Mouse (Mus musculus) hindbrain, postnatal 0 days (tissue): ENCODE measurements around the gene Cyp2c23. TPM values are rescaled to one million over a fixed set of nuclear protein-coding genes. Genes with fewer than 3 reads are reported as not detected.

ENCODE experiments used
- ATAC-seq: fragments of 200-750 bp; cut with Nextera tagmentation; 2 replicates; pipeline ENCODE4 v1.8.0; 2017; ENCODE audit warnings: mild to moderate bottlenecking, moderate TSS enrichment, moderate library complexity
- DNase-seq: peaks from one replicate; pipeline ENCODE4 v3.0.0-alpha.2; 2015; ENCODE audit warnings: low spot score
- H3K27ac ChIP-seq: fragments of 300-500 bp; sonication (generic); 2 replicates; pipeline ENCODE4 v1.5.1; 2014; ENCODE audit warnings: mild to moderate bottlenecking
- H3K27me3 ChIP-seq: fragments of 300-500 bp; sonication (generic); 2 replicates; pipeline ENCODE4 v1.6.1; 2014; ENCODE audit warnings: low read length, mixed read lengths; ENCODE audit not compliant: insufficient read depth
- H3K36me3 ChIP-seq: fragments of 300-500 bp; sonication (generic); 2 replicates; pipeline ENCODE4 v1.6.1; 2014; ENCODE audit warnings: low read length, mixed read lengths; ENCODE audit not compliant: insufficient read depth
- H3K4me1 ChIP-seq: fragments of 300-500 bp; sonication (generic); 2 replicates; pipeline ENCODE4 v1.6.1; 2014; ENCODE audit warnings: antibody characterized with exemption, low read length, mixed read lengths; ENCODE audit not compliant: insufficient read depth
- H3K4me2 ChIP-seq: fragments of 300-500 bp; sonication (generic); 2 replicates; pipeline ENCODE4 v1.6.1; 2014; ENCODE audit warnings: low read depth, mild to moderate bottlenecking, low read length, moderate library complexity, mixed read lengths
- H3K4me3 ChIP-seq: fragments of 300-500 bp; sonication (generic); 2 replicates; pipeline ENCODE4 v1.5.1; 2014; ENCODE audit warnings: low read length
- H3K9ac ChIP-seq: fragments of 300-500 bp; sonication (generic); replicated peaks from 2 replicates; pipeline ENCODE4 v1.6.1; 2014; ENCODE audit warnings: mild to moderate bottlenecking, low read length, moderate library complexity, mixed read lengths
- H3K9me3 ChIP-seq: fragments of 300-500 bp; sonication (generic); 2 replicates; pipeline ENCODE4 v1.6.1; 2016; ENCODE audit warnings: low read length, mixed read lengths
- CTCF ChIP-seq: IDR thresholded peaks from 2 replicates; pipeline ENCODE4 v1.5.1; 2016; ENCODE audit warnings: antibody characterized with exemption, control low read depth, low read depth
- WGBS: fragments of 180-500 bp; shearing (Covaris S2); extraction: QIAGEN DNeasy Blood & Tissue Kit; methylation state at CpG from one replicate; pipeline ENCODE4 v1.1.7; 2014; 5-methylcytosine and 5-hydroxymethylcytosine counted together
- polyA plus RNA-seq: library from polyadenylated mRNA; unstranded; fragments of >200 nt; fragmentation: Nextera tagmentation; extraction: Ambion mirVana; gene quantifications from 2 replicates; pipeline ENCODE4 v1.2.1, GENCODE M21; 2015
- total RNA-seq: library from RNA; depleted of rRNA; stranded (reverse); fragments of >200 nt; gene quantifications from 2 replicates; pipeline ENCODE4 v1.2.3, GENCODE M21; 2014

Cyp2c23 gene
- total and polyA plus RNA-seq, 2 experiments from 2014 or later: not detected

DNA sequence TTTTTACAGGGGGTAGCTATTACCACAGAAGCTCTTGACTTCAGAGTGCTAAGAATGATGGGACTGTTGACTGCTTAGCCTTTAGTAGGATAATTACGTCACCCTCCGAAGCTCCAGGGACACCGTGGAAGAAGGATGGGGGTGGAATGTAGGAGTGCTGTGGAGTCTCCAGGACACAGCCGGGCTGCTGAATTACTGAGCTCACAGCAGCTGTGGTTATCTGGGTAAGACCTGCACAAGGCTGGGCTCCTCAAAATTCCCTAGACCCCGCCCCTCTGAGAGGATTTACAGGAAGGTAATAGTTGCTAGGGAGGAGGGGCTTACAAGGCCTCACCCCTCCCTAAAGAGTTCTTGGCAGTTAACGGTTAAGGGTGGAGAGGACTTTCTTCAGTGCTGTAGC, 52.3 kb downstream of the Cyp2c23 start:
- H3K9ac ChIP-seq: no peak overlapping the region
- WGBS: 86% methylated on average over 6 of the region's 6 CpGs
- no peaks in the 10 kb centered on the region for H3K9me3 ChIP-seq
- DNase-seq (no peak), ATAC-seq (no peak)
- no peak overlapping the region for H3K27ac ChIP-seq
- H3K27me3 ChIP-seq: no peaks in the 10 kb centered on the region
- no peak overlapping the region for H3K4me2 ChIP-seq
- no peak overlapping the region for H3K4me3 ChIP-seq
- TF ChIP-seq CTCF: no peak
- H3K36me3 ChIP-seq: no peaks in the 10 kb centered on the region
- no peaks in the 10 kb centered on the region for H3K4me1 ChIP-seq

DNA sequence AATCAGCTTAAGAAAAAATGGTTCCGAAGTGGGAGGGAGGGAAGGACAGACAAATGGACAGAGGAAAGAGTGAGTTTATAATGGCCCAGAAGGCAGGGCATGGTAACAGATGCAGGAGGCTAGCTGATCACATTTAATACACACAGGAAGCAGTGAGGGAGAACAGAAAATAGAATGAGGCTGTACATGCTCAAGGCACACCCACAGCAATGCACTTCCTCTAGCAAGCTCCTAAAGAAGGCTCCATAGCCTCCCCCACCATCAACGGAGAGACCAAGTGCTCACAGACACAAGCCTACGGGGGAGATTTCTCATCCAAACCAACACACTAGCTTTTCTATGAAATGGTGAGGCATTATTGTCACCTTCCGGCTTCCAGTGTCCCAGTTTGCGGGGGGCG, 54.8 kb downstream of the Cyp2c23 start:
- Histone ChIP-seq H3K27me3 (no peaks in the 10 kb centered on the region), H3K27ac (no peak overlapping the region), H3K4me3 (no peak overlapping the region), H3K9me3 (no peaks in the 10 kb centered on the region), H3K9ac (no peak overlapping the region), H3K36me3 (no peaks in the 10 kb centered on the region), H3K4me2 (no peak overlapping the region), H3K4me1 (no peaks in the 10 kb centered on the region)
- TF ChIP-seq CTCF: no peak
- DNase-seq (no peak), ATAC-seq (no peak)
- 92% methylated on average over 6 of the region's 6 CpGs for WGBS

DNA sequence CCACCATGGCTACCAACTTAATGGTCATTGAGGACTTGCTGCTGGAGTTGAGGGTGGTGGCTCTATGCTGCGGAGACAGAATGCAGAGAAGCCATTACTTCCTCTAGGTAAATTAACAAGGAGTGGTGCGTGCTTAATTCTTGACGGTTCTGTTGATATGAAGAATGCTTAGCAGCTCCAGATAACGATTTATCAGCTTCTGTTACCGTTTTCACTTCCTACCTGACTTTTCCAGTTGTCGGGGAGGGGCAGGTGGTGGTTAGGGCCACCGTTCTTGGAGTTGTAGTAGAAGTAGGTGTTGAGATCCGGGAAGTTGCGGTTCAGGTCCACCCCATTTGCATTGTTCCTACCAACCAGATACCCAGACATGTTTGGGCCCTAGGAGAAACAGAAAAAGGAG, 55.3 kb downstream of the Cyp2c23 start:
- no peak overlapping the region for H3K27ac ChIP-seq
- WGBS: 92% methylated on average over 9 of the region's 9 CpGs
- no peak overlapping the region for H3K4me2 ChIP-seq
- H3K27me3 ChIP-seq: no peaks in the 10 kb centered on the region
- no peaks in the 10 kb centered on the region for H3K36me3 ChIP-seq
- no peak for DNase-seq
- H3K9ac ChIP-seq: no peak overlapping the region
- H3K4me1 ChIP-seq: no peaks in the 10 kb centered on the region
- no peaks in the 10 kb centered on the region for H3K9me3 ChIP-seq
- ATAC-seq: no peak
- no peak overlapping the region for H3K4me3 ChIP-seq
- no peak for TF ChIP-seq CTCF

DNA sequence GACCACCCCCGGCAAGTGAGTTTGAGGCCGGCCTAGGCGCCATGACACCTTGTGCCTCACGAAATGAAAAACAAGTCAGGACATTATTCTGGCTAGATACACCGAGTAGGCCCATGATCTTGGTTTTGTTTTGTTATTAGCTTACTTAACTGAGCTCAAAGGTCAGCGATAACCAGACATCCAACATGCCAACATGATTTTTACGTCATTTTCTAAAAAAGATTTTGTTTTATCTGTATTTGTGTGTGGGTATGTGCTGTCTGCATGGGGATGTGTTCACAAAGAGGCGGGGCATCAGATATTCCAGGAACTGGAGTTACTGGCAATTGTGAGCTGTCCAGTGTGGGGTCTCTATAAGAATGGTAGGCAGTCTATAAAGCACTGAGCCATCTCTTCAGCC, 56.9 kb downstream of the Cyp2c23 start:
- H3K27me3 ChIP-seq: no peaks in the 10 kb centered on the region
- H3K9me3 ChIP-seq: no peaks in the 10 kb centered on the region
- no peaks in the 10 kb centered on the region for H3K36me3 ChIP-seq
- ATAC-seq (no peak), DNase-seq (no peak)
- 96% methylated on average over 8 of the region's 8 CpGs for WGBS
- no peak overlapping the region for H3K9ac ChIP-seq
- H3K27ac ChIP-seq: no peak overlapping the region
- H3K4me3 ChIP-seq: no peak overlapping the region
- no peak for TF ChIP-seq CTCF
- no peak overlapping the region for H3K4me2 ChIP-seq
- no peaks in the 10 kb centered on the region for H3K4me1 ChIP-seq

DNA sequence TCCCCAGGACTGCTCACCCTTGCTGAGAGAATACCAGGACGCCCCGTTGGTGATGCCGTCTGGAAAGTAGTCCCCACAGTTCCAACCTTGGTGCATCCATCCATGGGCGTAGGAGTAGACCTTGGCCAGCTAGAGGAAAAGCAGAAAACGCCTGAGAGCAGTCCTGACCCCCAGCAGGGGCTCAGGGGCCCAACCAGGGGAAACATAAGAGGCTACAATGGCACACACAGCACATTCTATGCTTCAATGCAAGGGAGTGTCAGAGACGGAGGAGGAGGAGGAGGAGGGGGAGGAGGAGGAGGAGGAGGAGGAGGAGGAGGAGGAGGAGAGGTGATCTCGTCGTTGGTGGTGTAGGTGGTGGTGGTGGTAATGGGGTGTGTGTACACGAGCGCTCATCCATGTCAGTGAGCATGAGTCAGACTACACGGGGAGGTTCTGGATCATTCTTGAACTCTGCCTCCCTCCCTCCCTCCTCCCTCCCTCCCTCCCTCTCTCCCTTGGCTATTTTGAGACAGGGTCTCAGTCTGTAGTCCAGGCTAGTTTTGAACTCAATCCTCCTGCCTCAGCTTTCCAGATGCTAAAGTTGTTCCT, 60.5 kb downstream of the Cyp2c23 start:
- Histone ChIP-seq H3K9ac (no peak overlapping the region), H3K9me3 (no peaks in the 10 kb centered on the region), H3K4me2 (no peak overlapping the region), H3K36me3 (no peaks in the 10 kb centered on the region), H3K27ac (no peak overlapping the region), H3K27me3 (no peaks in the 10 kb centered on the region), H3K4me3 (no peak overlapping the region), H3K4me1 (no peaks in the 10 kb centered on the region)
- no peak for DNase-seq
- 26% methylated on average over 11 of the region's 11 CpGs for WGBS
- no peak for TF ChIP-seq CTCF
- ATAC-seq: no peak

DNA sequence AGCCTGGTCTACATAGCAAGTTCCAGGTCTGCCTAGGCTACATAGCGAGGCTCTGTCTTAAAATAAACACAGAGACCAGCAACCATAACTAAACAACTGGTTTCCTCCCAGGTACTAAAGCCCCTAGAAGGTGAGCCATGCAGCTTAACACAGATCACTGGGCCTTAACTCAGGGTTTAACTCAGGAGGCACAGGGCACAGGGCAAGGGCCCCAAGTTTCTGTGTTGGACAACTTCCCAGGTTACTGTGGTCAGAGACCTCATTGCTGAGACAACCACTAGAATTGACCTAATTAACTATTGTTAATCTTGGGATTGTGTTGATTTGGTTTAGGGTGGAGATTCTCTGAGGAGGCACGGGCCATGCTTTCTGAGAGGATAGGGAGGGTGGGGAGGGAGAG, 62.5 kb downstream of the Cyp2c23 start:
- H3K27ac ChIP-seq: no peak overlapping the region
- no peaks in the 10 kb centered on the region for H3K27me3 ChIP-seq
- no peak overlapping the region for H3K4me2 ChIP-seq
- no peaks in the 10 kb centered on the region for H3K4me1 ChIP-seq
- no peak for ATAC-seq
- 88% methylated on average over 2 of the region's 2 CpGs for WGBS
- H3K4me3 ChIP-seq: no peak overlapping the region
- H3K36me3 ChIP-seq: no peaks in the 10 kb centered on the region
- TF ChIP-seq CTCF: no peak
- H3K9me3 ChIP-seq: no peaks in the 10 kb centered on the region
- H3K9ac ChIP-seq: no peak overlapping the region
- DNase-seq: no peak

DNA sequence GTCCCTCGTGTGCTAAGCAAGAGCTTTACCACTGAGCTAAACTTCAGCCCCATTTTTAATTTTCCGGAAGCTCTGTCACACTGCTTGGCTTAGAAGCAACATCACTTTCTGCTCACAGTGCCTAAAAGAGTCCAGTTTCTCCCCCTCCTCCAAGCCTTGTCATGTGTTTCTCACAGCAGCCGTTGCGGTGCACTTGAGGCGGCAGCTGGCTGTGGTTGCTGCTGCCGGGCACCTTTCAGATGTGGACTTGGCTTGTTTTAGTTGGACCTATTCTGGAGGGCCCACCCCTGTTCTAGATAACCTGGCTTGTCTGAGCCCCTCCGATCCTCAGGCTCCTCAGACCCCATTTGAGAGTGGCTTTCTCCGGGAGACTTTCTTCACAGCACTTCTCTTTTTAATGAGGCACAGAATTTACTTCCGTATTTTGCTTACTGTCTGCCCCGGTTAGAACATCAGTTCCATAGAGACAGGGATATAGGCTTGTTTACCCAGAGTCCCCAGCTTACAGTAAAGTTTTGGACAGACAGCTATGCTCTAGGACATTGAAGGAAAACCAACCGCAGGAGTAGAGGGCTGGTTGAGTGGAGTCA, 63.4 kb downstream of the Cyp2c23 start:
- 90% methylated on average over 11 of the region's 11 CpGs for WGBS

More for the DNA sequence above, 63.4 kb downstream of the Cyp2c23 start:
- Histone ChIP-seq H3K36me3 (no peaks in the 10 kb centered on the region), H3K9ac (no peak overlapping the region), H3K27ac (no peak overlapping the region), H3K4me2 (no peak overlapping the region), H3K4me1 (no peaks in the 10 kb centered on the region), H3K4me3 (no peak overlapping the region), H3K9me3 (no peaks in the 10 kb centered on the region), H3K27me3 (no peaks in the 10 kb centered on the region)
- ATAC-seq: no peak
- TF ChIP-seq CTCF: no peak
- DNase-seq: no peak
